Mouse (Mus musculus): ENCODE measurements around the gene Zfp473.
"Not testable (repeated sequence)": the region's sequence is repeated elsewhere in the genome, so short reads cannot be mapped to it uniquely, and the experiment has no call there.

Zfp473 gene

GRCm38 (mm10) chr7:44750950-44751349 is at the start of gene Zfp473:
TSS of gene Zfp473 (minus strand) at chr7:44751050.
- not testable (repeated sequence) for DNase-seq (ENCODE audit: low read depth, low spot score)

DNA sequence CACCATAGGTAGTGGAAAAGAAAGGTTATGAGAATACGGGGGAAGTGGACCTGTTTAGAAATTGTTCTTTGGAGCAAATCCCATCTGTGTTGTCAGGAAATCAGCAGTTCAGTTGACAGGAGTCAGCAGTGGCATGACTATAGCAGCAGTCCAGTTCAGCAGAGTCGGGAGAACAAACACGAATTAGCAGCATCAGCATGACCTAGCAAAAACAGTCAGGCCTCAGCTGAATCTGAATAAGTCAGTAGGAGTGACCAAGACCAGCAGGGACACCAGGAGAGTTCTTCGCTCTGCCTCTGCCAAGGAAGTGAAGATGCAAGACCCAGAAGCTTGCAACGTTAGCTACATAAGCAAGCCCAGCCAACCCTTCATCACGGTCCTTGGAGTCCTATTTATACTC is 41.9 kb upstream of the Zfp473 start:
- no peak for DNase-seq (ENCODE audit: low read depth, low spot score)

- DNase-seq (ENCODE audit: low read depth, low spot score) = no peak
Observed at GRCm38 (mm10) chr7:44790066-44790465, 39.2 kb upstream of the Zfp473 start.

- no peak for DNase-seq (ENCODE audit: low read depth, low spot score)
Observed at GRCm38 (mm10) chr7:44789531-44789930, 38.7 kb upstream of the Zfp473 start.

GRCm38 (mm10) chr7:44780101-44780500 is 29.3 kb upstream of the Zfp473 start:
- DNase-seq (ENCODE audit: low read depth, low spot score) = no peak

DNA sequence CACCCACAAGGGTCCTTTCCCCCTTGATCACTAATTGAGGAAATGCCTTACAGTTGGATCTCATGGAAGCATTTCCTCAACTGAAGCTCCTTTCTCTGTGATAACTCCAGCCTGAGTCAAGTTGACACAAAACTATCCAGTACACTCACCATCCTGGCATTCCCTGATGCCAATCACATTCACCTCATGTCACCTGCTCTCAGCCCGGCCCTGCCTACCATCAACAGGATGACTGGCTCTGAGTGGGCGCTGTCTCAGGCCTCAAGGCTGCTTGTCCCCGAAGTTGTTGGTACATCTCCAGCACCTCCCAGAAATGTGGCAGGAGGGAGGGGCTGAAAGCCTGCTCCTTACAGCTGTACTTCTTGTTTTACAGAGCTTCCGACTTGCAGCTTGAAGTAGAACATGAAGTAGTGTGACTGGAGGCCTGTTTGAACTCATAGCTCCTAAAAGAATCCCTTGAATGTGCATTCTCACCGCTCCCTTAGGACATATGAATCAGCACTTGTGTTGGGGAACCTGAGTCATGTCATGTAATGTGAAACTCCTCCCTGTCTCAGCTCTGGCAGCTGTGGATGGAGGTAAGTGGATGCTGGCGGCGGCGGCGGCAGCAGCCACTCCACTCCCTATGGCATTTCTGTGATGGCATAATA is 26.1 kb upstream of the Zfp473 start:
- DNase-seq (ENCODE audit: low read depth, low spot score) = no peak

DNA sequence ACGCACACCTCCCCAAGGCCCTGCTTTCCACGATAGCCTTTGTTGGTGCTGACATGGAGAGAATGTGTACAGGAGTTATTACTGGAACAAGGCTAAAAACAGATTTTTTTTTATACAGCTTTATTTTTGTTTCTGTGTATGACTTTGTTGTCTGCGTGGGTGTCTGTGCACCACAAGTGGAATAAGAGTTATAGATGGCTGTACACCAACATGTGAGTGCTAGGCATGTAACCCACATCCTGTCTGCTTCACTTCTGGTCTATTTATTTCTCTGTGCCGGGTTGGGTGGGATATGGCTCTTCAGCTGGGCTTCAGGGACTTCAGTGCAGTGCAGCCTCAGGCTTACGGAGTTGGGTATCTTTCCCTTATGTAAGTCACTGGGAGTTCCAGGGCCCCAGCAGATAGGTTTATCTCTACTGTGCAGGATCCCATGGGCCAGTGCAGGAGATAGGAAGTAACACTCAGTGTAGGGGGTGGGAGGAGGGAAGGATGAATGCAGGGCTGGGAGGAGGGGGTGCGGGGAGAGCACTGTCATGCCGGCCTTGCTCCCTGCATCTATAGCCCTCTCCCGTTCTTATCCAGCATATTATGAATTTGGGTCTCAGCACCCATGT is 21.8 kb upstream of the Zfp473 start:
- no peak for DNase-seq (ENCODE audit: low read depth, low spot score)

GRCm38 (mm10) chr7:44770046-44770578 is 19.3 kb upstream of the Zfp473 start:
- peak; percentile 84 for DNase-seq (ENCODE audit: low read depth, low spot score)

GRCm38 (mm10) chr7:44768129-44768528 is 17.3 kb upstream of the Zfp473 start:
- no peak for DNase-seq (ENCODE audit: low read depth, low spot score)

DNA sequence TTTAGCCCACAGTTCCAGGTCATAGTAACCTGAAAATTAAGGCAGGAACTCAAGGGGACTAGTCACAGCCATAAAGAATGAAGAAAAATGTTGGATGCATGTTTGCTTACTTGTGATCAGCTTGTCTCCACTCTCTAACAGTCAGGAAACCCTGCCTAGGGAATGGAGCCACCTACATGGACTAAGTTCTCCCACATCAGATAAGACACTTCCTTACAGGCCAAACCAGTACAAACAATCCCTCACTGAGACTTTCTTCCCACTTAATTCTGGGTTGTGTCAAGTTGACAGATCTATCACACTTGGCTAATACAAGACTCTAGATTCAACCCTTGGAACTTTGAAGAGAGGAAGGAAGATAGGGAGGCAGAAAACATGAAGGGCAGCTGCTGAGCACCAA is 9.5 kb upstream of the Zfp473 start:
- DNase-seq (ENCODE audit: low read depth, low spot score) = no peak

DNA sequence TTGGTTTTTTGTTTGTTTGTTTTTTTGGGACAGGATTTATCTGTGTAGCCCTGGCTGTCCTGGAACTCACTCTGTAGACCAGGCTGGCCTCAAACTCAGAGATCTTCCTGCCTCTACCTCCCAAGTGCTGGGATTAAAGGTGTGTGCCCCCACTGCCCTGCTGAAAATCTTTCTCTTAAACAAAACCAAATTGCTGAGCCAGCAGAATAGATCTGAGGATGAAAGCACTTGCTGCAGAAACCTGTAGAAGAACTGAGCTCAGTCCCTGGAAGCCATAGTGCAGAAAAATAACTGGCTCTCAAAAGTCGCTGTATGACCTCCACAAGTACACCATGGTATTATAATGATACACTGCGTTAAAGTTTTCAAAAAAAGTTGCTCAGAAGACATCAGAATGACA is 6.3 kb upstream of the Zfp473 start:
- DNase-seq (ENCODE audit: low read depth, low spot score) = no peak

- peak; percentile 89 for DNase-seq (ENCODE audit: low read depth, low spot score)
Observed at GRCm38 (mm10) chr7:44748101-44749044, 2.5 kb downstream of the Zfp473 start, which contains the start of gene Vrk3. TSS of gene Vrk3 (plus strand) at chr7:44748413.

GRCm38 (mm10) chr7:44747115-44747514 is 3.7 kb downstream of the Zfp473 start:
- no peak for DNase-seq (ENCODE audit: low read depth, low spot score)

- DNase-seq (ENCODE audit: low read depth, low spot score) = peak; percentile 59
Observed at GRCm38 (mm10) chr7:44745076-44745475, 5.8 kb downstream of the Zfp473 start.

DNA sequence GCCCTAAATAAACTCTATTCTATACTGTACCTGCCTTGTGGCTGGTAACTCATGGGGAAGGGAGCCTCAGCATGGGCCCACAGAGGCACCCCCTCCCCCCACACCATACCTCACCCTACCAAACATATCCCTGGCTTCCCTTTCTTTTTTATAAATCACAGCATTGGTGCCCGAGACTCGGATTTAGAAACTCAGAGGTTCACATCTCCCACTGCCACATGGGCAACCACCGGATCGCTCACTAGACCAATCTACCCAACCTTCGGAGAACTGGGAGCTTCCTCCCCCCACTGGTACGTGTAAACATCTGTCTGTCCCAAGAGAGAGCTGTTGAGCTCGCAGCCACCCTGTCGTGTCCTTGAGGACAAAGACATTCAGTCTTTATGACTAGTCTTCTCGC is 6.6 kb downstream of the Zfp473 start:
- no peak for DNase-seq (ENCODE audit: low read depth, low spot score)

DNA sequence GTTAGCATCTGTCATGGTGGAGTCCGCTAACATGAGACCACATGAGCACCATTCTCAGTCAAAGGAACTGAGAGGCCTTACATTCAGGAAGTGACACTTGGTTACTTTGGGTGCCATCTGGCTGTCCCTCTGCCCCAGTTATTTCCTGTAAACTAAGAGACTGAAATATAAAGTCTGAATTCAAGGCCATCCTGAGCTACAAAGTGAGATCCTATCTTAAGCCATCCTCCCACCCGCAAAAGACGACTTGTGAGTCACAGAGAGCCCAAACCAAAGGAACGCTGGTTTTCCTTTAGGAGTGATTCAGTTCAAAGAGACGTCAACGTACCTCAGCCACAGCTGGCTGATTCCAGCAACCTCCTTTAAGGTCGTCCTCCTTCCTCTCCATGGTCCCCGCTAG is 9.5 kb downstream of the Zfp473 start:
- DNase-seq (ENCODE audit: low read depth, low spot score) = no peak

- no peak for DNase-seq (ENCODE audit: low read depth, low spot score)
Observed at GRCm38 (mm10) chr7:44733723-44734122, 17.1 kb downstream of the Zfp473 start.

DNA sequence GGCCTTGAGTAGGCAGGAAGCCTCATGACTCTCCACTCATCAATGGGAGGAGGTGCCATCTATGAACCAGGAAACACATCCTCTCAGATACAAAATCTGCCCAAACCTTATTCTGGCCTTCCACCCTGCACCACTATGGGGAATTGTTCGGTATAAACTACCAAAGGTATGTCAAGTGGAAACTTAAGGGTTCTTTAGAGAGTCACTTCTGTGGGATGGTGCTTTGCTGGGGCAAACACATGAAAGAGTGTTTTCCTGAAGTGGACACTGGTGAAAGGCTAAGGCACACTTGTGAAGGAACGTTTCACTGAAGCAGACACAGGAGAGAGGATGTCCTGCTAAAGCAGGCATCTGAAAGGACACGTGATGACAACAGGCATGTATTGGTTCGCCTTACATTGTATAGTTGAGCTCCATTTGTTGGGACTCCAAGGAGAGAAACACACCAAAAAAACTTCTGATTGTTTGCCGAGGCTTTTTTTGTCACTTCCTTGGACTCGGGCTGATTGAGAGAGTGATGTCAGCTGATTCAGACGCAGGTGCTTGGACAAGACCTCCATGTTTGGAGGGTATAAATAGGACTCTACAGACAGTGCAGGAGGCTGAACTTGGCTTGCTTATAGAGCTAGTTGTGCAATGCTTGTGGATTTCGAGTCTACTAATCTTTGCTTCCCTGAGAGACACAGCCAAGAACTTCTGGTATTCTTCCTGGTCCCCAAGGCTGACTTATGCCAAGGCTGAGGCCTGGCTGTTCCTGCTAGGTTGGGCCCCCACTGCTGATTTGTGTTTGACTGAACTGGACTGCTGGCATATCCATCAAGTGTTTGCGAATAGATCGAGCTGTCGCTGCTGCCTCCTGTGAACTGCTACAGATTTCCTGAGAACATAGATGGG is 22.5 kb downstream of the Zfp473 start:
- DNase-seq (ENCODE audit: low read depth, low spot score) = no peak

DNA sequence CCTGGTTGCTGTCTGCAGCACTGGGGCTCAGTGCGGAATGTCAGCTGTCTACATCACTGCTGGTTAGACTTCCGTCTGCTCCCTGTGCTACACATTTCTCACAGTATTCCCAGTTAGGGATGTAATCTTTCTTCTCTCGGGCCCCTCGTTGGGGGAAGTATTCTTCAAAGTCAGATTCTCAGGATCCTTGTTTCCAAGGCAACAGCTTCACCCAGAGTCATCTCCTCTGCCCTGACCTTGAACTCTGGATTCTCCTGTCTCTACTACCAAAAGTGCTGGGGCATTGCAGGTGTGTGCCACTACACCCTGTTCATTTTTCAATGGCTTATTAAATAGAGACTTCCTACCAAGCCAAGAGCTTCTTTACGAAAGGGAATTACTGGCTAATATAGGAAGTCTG is 23.7 kb downstream of the Zfp473 start:
- DNase-seq (ENCODE audit: low read depth, low spot score) = no peak

GRCm38 (mm10) chr7:44726343-44726742 is 24.5 kb downstream of the Zfp473 start:
- DNase-seq (ENCODE audit: low read depth, low spot score) = no peak

DNA sequence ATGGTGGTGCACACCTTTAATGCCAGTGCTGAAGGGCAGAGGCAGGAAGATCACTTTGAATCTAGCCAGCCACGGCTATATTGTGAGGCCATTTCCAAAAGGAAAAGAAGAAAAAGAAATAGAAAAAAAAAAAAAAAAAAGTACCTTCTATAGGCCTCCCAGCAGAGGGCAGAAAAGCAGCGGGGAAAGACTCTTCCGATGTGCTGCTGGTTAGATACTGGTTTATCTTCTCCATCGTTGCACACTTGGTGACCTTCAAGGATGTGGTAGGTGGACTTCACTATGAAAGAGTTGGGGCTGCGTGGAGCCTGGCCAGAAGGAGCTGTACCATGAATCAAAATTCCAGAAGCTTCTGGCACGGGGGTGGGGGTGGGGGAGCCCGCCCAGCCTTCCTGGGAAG is 26.5 kb downstream of the Zfp473 start:
- no peak for DNase-seq (ENCODE audit: low read depth, low spot score)

All from embryo, embryonic 11.5 days (tissue).